Mouse (Mus musculus) stomach, postnatal 0 days (tissue): ENCODE results near the gene Prkg1. TPM values are rescaled to one million over a fixed set of nuclear protein-coding genes. Genes with fewer than 3 reads are reported as not detected.

Experiments used
- ATAC-seq: fragments of 200-750 bp; cut with Nextera tagmentation; 2 replicates; pipeline ENCODE4 v1.8.0; 2017; ENCODE audit not compliant: low FRiP score, low TSS enrichment
- DNase-seq: peaks from one replicate; pipeline ENCODE4 v3.0.0-alpha.2; 2016; ENCODE audit warnings: low spot score
- H3K27ac ChIP-seq: fragments of 300-500 bp; sonication (generic); replicated peaks from 2 replicates; pipeline ENCODE4 v1.5.1; 2014; ENCODE audit warnings: mild to moderate bottlenecking, control low read depth
- H3K27me3 ChIP-seq: fragments of 300-500 bp; sonication (generic); 2 replicates; pipeline ENCODE4 v1.6.1; 2014; ENCODE audit warnings: low read length; ENCODE audit not compliant: control insufficient read depth, insufficient read depth
- H3K36me3 ChIP-seq: fragments of 300-500 bp; sonication (generic); 2 replicates; pipeline ENCODE4 v1.6.1; 2014; ENCODE audit warnings: low read length, mixed read lengths; ENCODE audit not compliant: control insufficient read depth, insufficient read depth
- H3K4me1 ChIP-seq: fragments of 300-500 bp; sonication (generic); replicated peaks from 2 replicates; pipeline ENCODE4 v1.6.1; 2014; ENCODE audit warnings: antibody characterized with exemption; ENCODE audit not compliant: control insufficient read depth, insufficient read depth
- H3K4me2 ChIP-seq: fragments of 300-500 bp; sonication (generic); replicated peaks from 2 replicates; pipeline ENCODE4 v1.6.1; 2014; ENCODE audit warnings: low read depth, mild to moderate bottlenecking, control low read depth, moderate library complexity
- H3K4me3 ChIP-seq: fragments of 300-500 bp; sonication (generic); 2 replicates; pipeline ENCODE4 v1.5.1; 2014; ENCODE audit warnings: low read depth, low read length, control low read depth
- H3K9ac ChIP-seq: fragments of 300-500 bp; sonication (generic); 2 replicates; pipeline ENCODE4 v1.6.1; 2014; ENCODE audit warnings: mild to moderate bottlenecking, low read length, control low read depth, mixed read lengths
- H3K9me3 ChIP-seq: fragments of 300-500 bp; sonication (generic); 2 replicates; pipeline ENCODE4 v1.6.1; 2016; ENCODE audit warnings: low read length; ENCODE audit not compliant: control insufficient read depth
- CTCF ChIP-seq: IDR thresholded peaks from 2 replicates; pipeline ENCODE4 v1.5.1; 2016; ENCODE audit warnings: antibody characterized with exemption, low read depth, mild to moderate bottlenecking, moderate library complexity
- EP300 ChIP-seq: optimal IDR thresholded peaks from 2 replicates; pipeline ENCODE3; 2016; ENCODE audit warnings: antibody characterized with exemption
- WGBS: fragments of 180-500 bp; shearing (Covaris S2); extraction: QIAGEN DNeasy Blood & Tissue Kit; methylation state at CpG from one replicate; pipeline ENCODE4 v1.1.7; 2014; 5-methylcytosine and 5-hydroxymethylcytosine counted together
- polyA plus RNA-seq: library from polyadenylated mRNA; unstranded; fragments of >200 nt; fragmentation: Nextera tagmentation; extraction: Ambion mirVana; gene quantifications from 2 replicates; pipeline ENCODE4 v1.2.1, GENCODE M21; 2015

The Prkg1 gene
- polyA plus RNA-seq, 1 experiment from 2014 or later, result 6.4 TPM

DNA sequence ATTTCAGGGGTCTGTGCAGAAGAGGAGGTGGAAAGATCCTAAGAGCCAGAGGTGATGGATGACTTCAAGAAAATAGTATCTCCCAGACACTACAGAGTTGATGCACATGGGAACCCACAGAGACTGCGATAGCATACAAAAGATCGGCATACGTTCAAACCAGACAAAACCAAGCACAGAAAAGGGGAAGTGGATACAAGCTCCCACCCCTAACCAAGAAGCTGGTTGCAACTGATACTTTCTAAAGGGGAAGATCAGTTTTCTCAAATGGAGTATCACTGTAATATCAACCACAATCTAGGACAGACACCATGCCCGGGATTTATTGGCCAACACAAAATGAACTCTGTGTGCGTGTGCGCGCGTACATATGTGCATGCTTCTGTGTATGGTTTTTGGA lies 162.3 kb downstream of the Prkg1 start:
- no peak for TF ChIP-seq EP300
- TF ChIP-seq CTCF, result no peak
- Histone ChIP-seq H3K4me3 (no peak overlapping the region), H3K36me3 (no peaks in the 10 kb centered on the region), H3K27me3 (no peaks in the 10 kb centered on the region), H3K27ac (no peak overlapping the region), H3K9ac (no peak overlapping the region), H3K9me3 (no peaks in the 10 kb centered on the region), H3K4me1 (no peaks in the 10 kb centered on the region), H3K4me2 (no peak overlapping the region)
- DNase-seq (no peak), ATAC-seq (no peak)
- WGBS, result 95% methylated on average over 8 of the region's 8 CpGs

GRCm38 (mm10) chr19:31594011-31594410 lies 170.8 kb downstream of the Prkg1 start:
- H3K4me1 ChIP-seq, result no peaks in the 10 kb centered on the region
- H3K27me3 ChIP-seq, result no peaks in the 10 kb centered on the region
- H3K4me2 ChIP-seq, result no peak overlapping the region
- DNase-seq (no peak), ATAC-seq (no peak)
- H3K4me3 ChIP-seq, result no peak overlapping the region
- TF ChIP-seq EP300 (no peak), CTCF (no peak)
- H3K9me3 ChIP-seq, result no peaks in the 10 kb centered on the region
- no peak overlapping the region for H3K27ac ChIP-seq
- 60% methylated on average over 1 of the region's 1 CpGs for WGBS
- no peak overlapping the region for H3K9ac ChIP-seq
- H3K36me3 ChIP-seq, result no peaks in the 10 kb centered on the region

GRCm38 (mm10) chr19:31590701-31591100 lies 174.1 kb downstream of the Prkg1 start:
- ATAC-seq (no peak), DNase-seq (no peak)
- no peak overlapping the region for H3K27ac ChIP-seq
- no peaks in the 10 kb centered on the region for H3K9me3 ChIP-seq
- H3K27me3 ChIP-seq, result no peaks in the 10 kb centered on the region
- H3K4me1 ChIP-seq, result no peaks in the 10 kb centered on the region
- H3K36me3 ChIP-seq, result no peaks in the 10 kb centered on the region
- WGBS, result 80% methylated on average over 5 of the region's 5 CpGs
- no peak overlapping the region for H3K4me2 ChIP-seq
- no peak overlapping the region for H3K9ac ChIP-seq
- no peak for TF ChIP-seq CTCF
- TF ChIP-seq EP300, result no peak
- H3K4me3 ChIP-seq, result no peak overlapping the region

GRCm38 (mm10) chr19:31577092-31577491 lies 187.7 kb downstream of the Prkg1 start:
- 75% methylated on average over 4 of the region's 4 CpGs for WGBS
- Histone ChIP-seq H3K4me3 (no peak overlapping the region), H3K9me3 (no peaks in the 10 kb centered on the region), H3K4me2 (no peak overlapping the region), H3K27ac (no peak overlapping the region), H3K9ac (no peak overlapping the region), H3K27me3 (no peaks in the 10 kb centered on the region), H3K4me1 (no peaks in the 10 kb centered on the region), H3K36me3 (no peaks in the 10 kb centered on the region)
- TF ChIP-seq EP300, result no peak
- DNase-seq (no peak), ATAC-seq (no peak)

- Histone ChIP-seq H3K36me3 (no peaks in the 10 kb centered on the region), H3K27ac (no peak overlapping the region), H3K27me3 (no peaks in the 10 kb centered on the region), H3K9me3 (no peaks in the 10 kb centered on the region), H3K4me3 (no peak overlapping the region), H3K4me2 (no peak overlapping the region), H3K9ac (no peak overlapping the region), H3K4me1 (no peaks in the 10 kb centered on the region)
- ATAC-seq, result no peak
- WGBS, result 84% methylated on average over 4 of the region's 4 CpGs
- TF ChIP-seq EP300, result no peak
- no peak for TF ChIP-seq CTCF
- DNase-seq, result no peak
These were observed 200.5 kb downstream of the Prkg1 start for GRCm38 (mm10) chr19:31564329-31564728.

DNA sequence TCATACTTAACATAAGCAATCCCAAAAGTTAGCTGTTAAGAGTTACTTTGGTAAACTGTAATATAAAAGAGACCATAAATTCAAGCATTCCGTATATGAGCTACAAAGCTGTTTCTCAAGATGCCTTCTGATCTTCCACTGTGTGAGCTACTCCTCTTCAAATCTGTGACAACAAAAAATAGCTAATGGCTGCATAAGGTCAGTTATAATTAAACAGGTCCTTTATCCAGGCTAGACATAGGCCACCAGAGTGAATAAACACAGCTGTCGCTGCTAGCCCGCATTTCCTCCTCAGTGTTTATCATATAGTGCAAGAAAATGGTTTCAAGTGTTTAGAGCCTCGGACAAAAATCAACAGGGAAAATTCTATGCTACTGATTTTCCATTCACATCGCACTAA lies 218.8 kb downstream of the Prkg1 start:
- TF ChIP-seq EP300, result no peak
- TF ChIP-seq CTCF, result no peak
- Histone ChIP-seq H3K27me3 (no peaks in the 10 kb centered on the region), H3K27ac (no peak overlapping the region), H3K4me1 (no peaks in the 10 kb centered on the region), H3K9me3 (no peaks in the 10 kb centered on the region), H3K9ac (no peak overlapping the region), H3K36me3 (no peaks in the 10 kb centered on the region), H3K4me3 (no peak overlapping the region), H3K4me2 (no peak overlapping the region)
- 36% methylated on average over 5 of the region's 5 CpGs for WGBS
- ATAC-seq (no peak), DNase-seq (no peak)
